Mouse (Mus musculus) mesoderm, embryonic 11.5 days (tissue): Measurements from ENCODE around the gene Gdpd5.
"Not testable (repeated sequence)": the region's sequence is repeated elsewhere in the genome, so short reads cannot be mapped to it uniquely, and the experiment has no call there.

Experiments used
- DNase-seq: peaks from one replicate; pipeline ENCODE4 v3.0.0-alpha.2; 2012; ENCODE audit warnings: low read depth, low spot score

Gdpd5 gene

GRCm38 (mm10) chr7:99365069-99365468, 16.1 kb upstream of the Gdpd5 start:
- DNase-seq: peak; percentile 86

- DNase-seq: no peak
Measured at GRCm38 (mm10) chr7:99366716-99367115, 14.5 kb upstream of the Gdpd5 start.

GRCm38 (mm10) chr7:99374325-99374724, 6.9 kb upstream of the Gdpd5 start:
- DNase-seq: not testable (repeated sequence)

GRCm38 (mm10) chr7:99375455-99375854, 5.8 kb upstream of the Gdpd5 start:
- DNase-seq: peak; percentile 69

GRCm38 (mm10) chr7:99378870-99379269, 2.3 kb upstream of the Gdpd5 start:
- no peak for DNase-seq

GRCm38 (mm10) chr7:99380491-99381213, 562 bp upstream of the Gdpd5 start:
- peak; percentile 81 for DNase-seq

- DNase-seq: no peak
Measured at GRCm38 (mm10) chr7:99382088-99383000, 1.1 kb downstream of the Gdpd5 start.

- DNase-seq: no peak
Measured at GRCm38 (mm10) chr7:99383246-99383645, 2.0 kb downstream of the Gdpd5 start.

- DNase-seq: no peak
Measured at GRCm38 (mm10) chr7:99384101-99384611, 2.9 kb downstream of the Gdpd5 start.

- DNase-seq: no peak
Measured at GRCm38 (mm10) chr7:99386030-99386429, 4.8 kb downstream of the Gdpd5 start.

GRCm38 (mm10) chr7:99386811-99387210, 5.6 kb downstream of the Gdpd5 start:
- no peak for DNase-seq

GRCm38 (mm10) chr7:99387356-99387755, 6.1 kb downstream of the Gdpd5 start:
- DNase-seq: no peak

GRCm38 (mm10) chr7:99390559-99390958, 9.3 kb downstream of the Gdpd5 start:
- DNase-seq: no peak

- DNase-seq: no peak
Measured at GRCm38 (mm10) chr7:99392696-99393095, 11.5 kb downstream of the Gdpd5 start.

GRCm38 (mm10) chr7:99393711-99394325, 12.6 kb downstream of the Gdpd5 start:
- DNase-seq: no peak

- DNase-seq: no peak
Measured at GRCm38 (mm10) chr7:99395385-99395784, 14.2 kb downstream of the Gdpd5 start.

- DNase-seq: no peak
Measured at GRCm38 (mm10) chr7:99395908-99396616, 14.8 kb downstream of the Gdpd5 start.

- DNase-seq: no peak
Measured at GRCm38 (mm10) chr7:99396994-99397659, 15.9 kb downstream of the Gdpd5 start.

GRCm38 (mm10) chr7:99401373-99401772, 20.2 kb downstream of the Gdpd5 start:
- DNase-seq: peak; percentile 44

GRCm38 (mm10) chr7:99402477-99402876, 21.3 kb downstream of the Gdpd5 start:
- DNase-seq: no peak

GRCm38 (mm10) chr7:99403254-99403653, 22.0 kb downstream of the Gdpd5 start:
- DNase-seq: no peak
